Mouse (Mus musculus) layer of hippocampus, adult 18-20 months (tissue): ENCODE results near the gene Rhof. TPM values are rescaled to one million over a fixed set of nuclear protein-coding genes. Genes with fewer than 3 reads are reported as not detected.

ENCODE experiments used
- DNase-seq, 2 experiments: peaks; one replicate each; pipeline ENCODE4 v3.0.0; 2022; ENCODE audit warnings: low spot score in 2 of 2
- total RNA-seq, 2 experiments: library from RNA; stranded (reverse); gene quantifications; 2 replicates each; pipeline ENCODE4 v1.2.3; 2021

Gene Rhof
- total RNA-seq, 2 experiments from 2014 or later, result 49.1 to 50.9 TPM

DNA sequence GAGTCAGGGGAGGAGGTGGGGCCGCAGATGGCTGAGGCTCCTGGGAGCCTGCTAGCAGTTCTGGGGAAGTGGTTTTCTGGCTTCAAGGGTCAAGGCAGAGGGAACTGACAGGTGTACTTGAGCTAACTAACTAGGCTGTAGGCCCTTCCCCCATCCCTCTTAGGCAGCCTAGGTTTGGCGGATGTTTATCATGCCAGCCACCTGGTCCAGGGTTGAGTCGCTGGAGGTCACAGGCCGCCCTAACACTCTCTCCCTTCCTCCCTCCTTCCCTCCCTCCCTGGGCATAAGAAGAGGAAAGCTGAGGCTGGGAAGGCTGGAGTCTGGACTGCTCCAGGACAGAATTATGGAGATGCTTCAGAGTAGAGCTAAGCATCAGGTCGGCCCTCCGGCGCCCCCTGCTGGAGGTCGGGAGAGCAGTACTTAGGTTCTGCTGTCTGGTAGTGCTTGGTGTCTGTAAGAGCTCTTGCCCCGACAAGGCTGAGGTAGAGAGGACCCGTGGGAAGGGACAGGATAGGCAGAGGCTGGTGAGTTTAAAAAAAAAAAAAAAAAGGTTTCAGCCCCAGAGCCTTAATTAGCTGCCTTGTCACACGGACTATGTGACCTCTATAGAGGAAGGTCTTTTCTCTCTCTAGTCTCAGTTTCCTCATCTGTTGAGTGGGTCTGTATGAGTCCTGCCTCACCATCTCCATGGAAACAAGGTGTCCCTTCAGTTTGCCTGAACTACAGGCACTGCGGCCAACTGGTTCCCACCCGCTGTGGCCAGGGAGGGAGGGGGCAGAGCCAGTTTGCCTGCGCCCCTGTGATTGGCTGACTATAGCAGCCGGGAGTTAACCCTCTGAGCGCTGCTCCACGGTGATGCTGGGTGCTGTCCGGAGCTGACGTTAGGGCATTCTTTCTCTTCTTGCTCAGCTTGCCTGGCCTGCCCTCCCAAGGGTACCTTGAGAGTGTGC is 17.2 kb upstream of the Rhof start:
- peak; percentile 80 to 96 for DNase-seq

- no peak for DNase-seq
Measured at GRCm38 (mm10) chr5:123148073-123148722, 15.7 kb upstream of the Rhof start.

DNA sequence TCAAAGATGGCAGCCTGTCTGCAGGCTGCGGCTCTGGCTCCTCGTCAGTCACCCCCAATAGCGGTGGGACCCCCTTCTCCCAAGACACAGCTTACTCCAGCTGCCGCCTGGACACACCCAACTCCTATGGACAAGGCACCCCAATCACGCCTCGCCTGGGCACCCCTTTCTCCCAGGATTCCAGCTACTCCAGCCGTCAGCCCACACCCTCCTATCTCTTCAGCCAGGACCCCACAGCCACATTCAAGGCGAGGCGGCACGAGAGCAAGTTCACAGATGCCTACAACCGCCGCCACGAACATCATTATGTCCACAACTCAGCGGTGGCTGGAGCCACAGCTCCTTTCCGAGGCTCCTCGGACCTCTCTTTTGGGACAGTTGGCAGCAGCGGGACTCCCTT is 15.1 kb upstream of the Rhof start:
- no peak for DNase-seq

DNA sequence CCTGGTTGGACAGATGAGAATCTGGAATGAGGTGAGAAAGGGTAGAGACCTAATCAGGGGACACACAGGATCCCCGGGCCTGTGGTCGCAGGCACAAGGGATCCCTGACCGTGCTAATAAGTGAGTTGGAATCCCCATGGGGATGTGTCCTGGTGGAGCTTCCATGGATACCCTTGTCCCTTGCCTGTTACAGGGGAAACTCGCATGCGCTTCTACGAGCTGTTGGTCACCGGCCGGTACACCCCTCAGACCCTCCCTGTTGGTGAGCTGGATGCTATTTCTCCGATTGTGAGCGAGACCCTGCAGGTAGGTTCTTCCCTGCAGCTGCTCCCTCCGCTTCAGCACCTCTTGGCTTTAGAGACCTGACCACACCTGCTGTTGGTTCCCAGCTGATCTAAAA is 13.9 kb upstream of the Rhof start:
- DNase-seq, result no peak

DNA sequence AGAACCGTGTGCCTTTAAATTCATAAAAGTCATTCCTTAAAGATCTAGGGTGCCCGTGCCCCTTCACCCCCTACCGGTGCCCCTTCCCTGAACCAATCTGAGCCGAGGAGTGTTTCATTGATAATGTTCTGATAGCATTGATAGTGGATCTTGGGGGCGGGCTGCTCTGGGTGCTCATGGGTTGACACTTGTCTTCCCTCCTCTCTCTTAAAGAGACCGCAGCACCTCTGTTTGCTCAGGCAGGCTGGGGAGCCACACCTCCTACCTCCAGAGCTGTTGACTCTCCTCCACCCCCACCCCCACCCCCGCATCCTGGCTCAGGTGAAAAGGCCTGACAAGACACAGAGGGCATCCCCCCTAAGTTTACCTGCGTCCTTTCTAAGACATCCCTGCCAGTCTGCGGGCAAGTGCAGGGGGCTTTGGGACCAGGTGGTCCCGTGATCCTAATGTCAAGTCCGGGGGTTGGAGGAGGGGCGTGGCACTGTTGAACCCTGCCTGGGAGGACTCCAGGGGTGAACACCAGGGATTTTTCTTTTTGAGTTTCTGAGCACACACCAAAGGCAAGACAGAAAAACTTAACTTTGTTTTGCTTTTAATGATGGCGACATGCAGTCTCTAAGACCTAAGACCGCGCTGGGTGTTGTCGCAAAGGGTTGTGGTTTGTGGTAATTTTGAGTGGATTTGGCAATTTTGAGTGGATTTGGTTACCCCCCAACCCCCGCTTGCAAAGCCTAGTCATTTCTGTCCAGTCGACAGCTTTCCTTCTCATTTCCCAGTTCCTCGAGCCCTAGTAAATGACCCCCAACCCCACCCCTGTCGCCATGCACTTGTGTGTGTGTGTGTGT is 12.5 kb upstream of the Rhof start:
- no peak for DNase-seq

DNA sequence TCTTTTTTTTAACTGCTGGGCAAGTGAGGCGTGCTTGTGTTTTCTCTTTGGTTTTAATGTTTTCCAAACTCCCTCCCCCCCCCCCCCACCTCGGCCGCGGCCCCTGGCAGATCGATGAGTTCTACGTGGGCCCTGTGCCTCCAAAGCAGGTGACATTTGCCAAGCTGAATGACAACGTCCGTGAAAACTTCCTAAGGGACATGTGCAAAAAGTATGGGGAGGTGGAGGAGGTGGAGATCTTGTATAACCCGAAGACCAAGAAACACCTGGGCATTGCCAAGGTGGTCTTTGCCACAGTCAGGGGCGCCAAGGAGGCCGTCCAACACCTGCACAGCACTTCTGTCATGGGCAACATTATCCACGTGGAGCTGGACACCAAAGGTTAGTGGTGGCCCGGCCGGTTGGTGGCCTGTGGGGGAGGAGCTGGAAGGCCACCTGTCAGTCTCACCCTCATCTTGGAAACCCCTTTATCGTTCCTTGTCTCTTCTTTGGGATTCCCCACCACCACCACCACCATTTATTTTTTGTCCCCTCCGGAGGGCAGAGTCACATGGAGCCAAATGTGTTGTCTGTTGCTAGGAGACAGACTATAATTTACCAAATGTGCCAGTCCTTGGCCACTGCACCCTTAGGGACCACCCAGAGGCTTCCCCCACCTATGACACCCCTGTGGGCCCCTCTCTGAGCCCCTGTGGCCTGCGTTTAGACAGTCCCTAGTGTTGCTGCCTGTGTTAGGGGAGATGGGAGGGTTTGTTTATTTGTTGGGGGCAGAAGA is 11.7 kb upstream of the Rhof start:
- no peak for DNase-seq

- DNase-seq, result no peak
Measured at GRCm38 (mm10) chr5:123143251-123143970, 10.9 kb upstream of the Rhof start.

GRCm38 (mm10) chr5:123142161-123143157 is 10.0 kb upstream of the Rhof start, which contains the start of gene Setd1b:
TSS of gene Setd1b (plus strand) at chr5:123142193.
- DNase-seq, result peak in 1 of 2 experiments; percentile 59

DNA sequence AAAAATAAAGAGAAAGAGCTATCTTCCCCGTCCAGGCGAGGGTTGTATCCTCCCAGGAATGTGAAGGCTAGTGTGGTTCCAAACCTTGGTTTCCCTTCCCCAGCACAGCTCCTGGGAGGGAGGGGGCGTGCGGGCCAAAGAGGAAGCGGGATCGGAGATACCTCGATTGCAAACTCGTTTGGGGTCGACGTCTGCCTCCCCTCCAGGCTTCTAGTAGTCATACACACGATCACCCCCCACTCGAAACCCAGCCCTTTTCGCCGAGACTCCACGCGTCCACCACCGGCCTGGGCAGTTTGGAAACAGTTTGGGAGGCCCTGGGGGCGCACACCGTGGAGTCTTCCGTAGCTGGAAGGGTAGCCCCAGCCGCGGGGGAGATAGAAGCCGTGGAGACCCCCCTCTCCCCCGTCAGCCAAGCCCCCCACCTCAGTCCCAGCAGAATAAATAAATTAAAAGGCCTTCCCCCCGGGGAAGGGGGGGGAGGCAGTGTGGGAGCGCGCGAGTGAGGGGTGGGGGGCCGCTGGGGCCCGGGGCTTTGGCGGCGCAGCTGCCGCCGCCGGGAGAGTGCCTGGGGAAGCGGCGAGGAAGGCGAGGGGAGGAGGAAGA is 9.2 kb upstream of the Rhof start:
- no peak for DNase-seq

DNA sequence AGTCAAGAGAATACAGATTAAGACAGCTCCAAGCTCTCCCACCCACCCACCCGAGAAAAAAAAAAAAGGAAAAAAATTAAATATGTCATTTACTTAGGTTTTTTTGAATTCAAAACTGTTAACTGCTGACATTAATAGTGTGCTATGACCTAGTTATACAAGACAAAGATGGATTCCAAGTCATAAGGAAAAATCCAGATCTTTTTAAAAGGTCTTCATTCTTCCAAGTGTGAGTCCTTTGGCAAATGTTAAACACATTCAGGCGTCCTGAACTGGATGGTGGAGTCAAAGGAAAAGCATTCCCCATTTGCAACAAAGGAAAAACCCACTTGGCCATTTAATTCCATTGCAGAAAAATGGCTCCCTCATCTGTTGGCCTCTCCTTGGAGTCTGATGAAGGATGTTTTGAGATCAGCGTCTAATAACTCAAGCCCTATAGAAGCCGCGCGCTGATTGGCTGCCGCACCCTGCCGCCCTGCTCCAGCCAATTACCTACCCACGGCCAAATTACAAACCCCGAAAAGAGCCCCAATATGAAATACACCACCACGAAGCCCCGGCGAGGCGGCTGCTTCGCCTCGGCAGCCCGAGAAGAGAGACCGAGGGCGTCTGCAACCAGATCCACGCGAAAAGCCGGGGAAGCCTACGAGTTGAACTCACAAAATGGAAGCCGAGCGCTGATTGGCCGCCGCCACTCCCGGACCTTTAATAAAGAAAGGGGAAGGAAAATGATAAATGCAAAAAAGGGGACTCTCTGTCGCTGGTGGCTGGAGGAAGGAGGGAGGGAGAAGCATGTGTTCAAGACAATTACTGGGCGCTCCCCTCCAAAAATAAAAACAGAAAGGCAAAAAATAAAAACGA is 8.4 kb upstream of the Rhof start:
- DNase-seq, result peak; percentile 91 to 98

DNA sequence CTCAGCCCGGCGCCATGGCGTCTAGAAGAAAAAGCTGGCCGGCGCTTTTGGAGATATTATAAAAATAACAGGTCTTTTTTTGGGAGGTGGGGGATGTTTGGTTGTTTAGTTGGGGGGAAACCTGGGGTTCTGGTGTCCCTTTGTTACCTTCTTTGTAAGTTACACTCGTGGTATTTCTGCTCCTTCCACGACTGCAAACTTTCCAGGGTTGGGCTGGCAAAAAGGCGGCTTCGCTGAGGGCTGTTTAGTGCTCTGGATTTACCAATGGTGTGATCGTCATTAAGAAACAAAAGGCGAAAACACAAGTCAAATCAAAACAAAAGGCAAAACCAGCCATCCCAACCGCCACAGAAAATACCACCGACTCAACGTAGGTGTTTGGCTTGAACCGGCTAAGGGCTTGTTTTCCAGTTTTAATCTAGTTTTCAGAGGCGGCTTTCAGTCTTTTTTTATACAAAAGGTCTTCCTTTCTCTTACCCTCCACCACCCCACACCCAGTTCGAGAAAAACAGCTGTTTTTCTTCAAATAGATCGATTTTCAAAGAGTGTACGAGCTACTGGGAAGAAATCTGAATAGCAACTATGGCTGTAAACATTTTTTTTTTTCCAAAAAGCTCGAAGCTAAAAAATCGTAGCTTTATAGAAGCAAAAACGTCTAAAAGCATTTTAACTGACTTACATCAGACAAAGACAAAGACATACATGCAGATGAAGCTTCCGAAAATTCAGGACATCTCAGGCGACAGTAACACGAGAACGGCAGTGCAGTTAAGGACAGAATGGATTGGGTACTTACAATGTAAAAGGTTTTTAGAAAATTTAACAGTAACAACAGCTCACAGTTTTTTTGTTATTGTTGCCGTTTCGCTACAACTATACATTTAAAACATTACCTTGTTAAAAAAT is 7.5 kb upstream of the Rhof start:
- DNase-seq, result no peak

- DNase-seq, result peak; percentile 81 to 91
Measured at GRCm38 (mm10) chr5:123138953-123139721, 6.6 kb upstream of the Rhof start.

DNA sequence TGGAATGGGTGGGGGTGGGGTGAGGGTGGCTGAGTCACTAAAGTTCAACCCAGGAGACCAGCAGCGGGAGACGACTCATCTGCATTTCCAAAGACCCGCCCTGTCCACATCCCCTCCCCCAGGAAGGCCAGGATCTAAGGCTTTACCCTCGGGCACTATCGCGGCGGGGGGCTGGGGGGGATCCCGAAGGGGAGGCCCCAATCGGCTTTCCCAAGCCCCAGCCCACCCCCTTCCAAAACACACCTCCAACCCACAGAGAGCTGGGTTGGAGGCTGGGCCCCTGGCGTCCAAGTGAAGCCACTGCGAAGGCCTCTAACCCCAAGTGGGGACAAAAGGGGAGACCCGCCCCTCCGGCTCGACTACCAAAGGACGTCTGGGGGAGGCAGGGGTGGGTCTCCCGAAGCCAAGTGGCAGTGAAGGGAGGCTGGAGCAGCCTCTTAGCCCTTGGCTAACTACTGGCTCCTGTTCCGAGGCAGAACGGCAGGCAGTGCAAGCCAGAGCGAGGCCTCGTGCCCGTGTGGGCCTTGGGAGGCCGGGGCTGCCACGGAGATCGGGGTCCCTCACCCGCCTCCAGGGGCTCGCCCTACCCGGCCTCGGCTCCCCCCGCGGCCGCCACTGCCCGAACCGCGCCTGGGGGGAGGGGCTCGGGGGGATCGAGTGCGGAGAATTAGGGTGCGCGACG is 5.9 kb upstream of the Rhof start:
- peak in 1 of 2 experiments; percentile 43 for DNase-seq

GRCm38 (mm10) chr5:123137910-123138229 is 5.4 kb upstream of the Rhof start:
- no peak for DNase-seq
